Mouse (Mus musculus) left cerebral cortex, adult 2 months (tissue): ENCODE data around the gene Trmo. TPM values are rescaled to one million over a fixed set of nuclear protein-coding genes. Genes with fewer than 3 reads are reported as not detected.

Experiments
- DNase-seq, 2 experiments: peaks; one replicate each; pipeline ENCODE4 v3.0.0; 2021 to 2022; ENCODE audit warnings: low spot score in 2 of 2, mixed read lengths in 1 of 2; ENCODE audit errors: extremely low spot score in 1 of 2
- H3K27ac ChIP-seq: fragments of 200-600 bp; 2 replicates; pipeline ENCODE4 v1.8.1; 2022
- H3K4me3 ChIP-seq: fragments of 200-600 bp; 2 replicates; pipeline ENCODE4 v1.8.1; 2022
- CTCF ChIP-seq: fragments of 200-600 bp; IDR thresholded peaks from 2 replicates; pipeline ENCODE4 v1.8.1; 2022; ENCODE audit warnings: antibody characterized with exemption, mild to moderate bottlenecking, moderate library complexity
- intact Hi-C: fragments of 180-260 bp; cut with DNase I; formaldehyde crosslinking; loops from one replicate; pipeline ENCODE4 v1.15.1; 2025
- total RNA-seq, 2 experiments: library from RNA; stranded (reverse); gene quantifications; 2 replicates each; pipeline ENCODE4 v1.2.3; 2021

Trmo gene
- total RNA-seq, 2 experiments from 2014 or later = 3.6 to 4.6 TPM

- H3K27ac ChIP-seq = no peak overlapping the region
- intact Hi-C loops = no loop called here
- peak; percentile 18 for TF ChIP-seq CTCF
These were observed 20.2 kb downstream of the Trmo start for GRCm38 (mm10) chr4:46369070-46369469.

GRCm38 (mm10) chr4:46367487-46367959 lies 21.7 kb downstream of the Trmo start:
- Histone ChIP-seq H3K4me3 (no peak overlapping the region), H3K27ac (no peak overlapping the region)
- no peak for TF ChIP-seq CTCF
- no peak for DNase-seq
- intact Hi-C loops = no loop called here

More at GRCm38 (mm10) chr4:46369070-46369469, 20.2 kb downstream of the Trmo start:
- no peak overlapping the region for H3K4me3 ChIP-seq
- DNase-seq = no peak

- Histone ChIP-seq H3K4me3 (no peak overlapping the region), H3K27ac (no peak overlapping the region)
- peak; percentile 7; the same call in 1 of the 2 replicates for TF ChIP-seq CTCF
- intact Hi-C loops = no loop called here
- no peak for DNase-seq
These were observed 24.9 kb downstream of the Trmo start for GRCm38 (mm10) chr4:46364360-46364759.

- intact Hi-C loops = no loop called here
- DNase-seq = peak; percentile 56 to 78
- no peak for TF ChIP-seq CTCF
These were observed 28.0 kb downstream of the Trmo start for GRCm38 (mm10) chr4:46361258-46361657.

GRCm38 (mm10) chr4:46359539-46360253 lies 29.5 kb downstream of the Trmo start:
- intact Hi-C loops = no loop called here
- TF ChIP-seq CTCF = no peak
- DNase-seq = no peak
- Histone ChIP-seq H3K4me3 (no peak overlapping the region), H3K27ac (no peak overlapping the region)

More at GRCm38 (mm10) chr4:46361258-46361657, 28.0 kb downstream of the Trmo start:
- H3K27ac ChIP-seq = no peak overlapping the region
- H3K4me3 ChIP-seq = no peak overlapping the region

- TF ChIP-seq CTCF = peak; percentile 74
- DNase-seq = peak; percentile 31 to 49
These were observed 32.7 kb downstream of the Trmo start for GRCm38 (mm10) chr4:46356351-46357133.

GRCm38 (mm10) chr4:46353045-46353444 lies 36.2 kb downstream of the Trmo start:
- intact Hi-C loops = no loop called here
- no peak overlapping the region for H3K4me3 ChIP-seq
- DNase-seq = no peak
- no peak for TF ChIP-seq CTCF
- no peak overlapping the region for H3K27ac ChIP-seq

More at GRCm38 (mm10) chr4:46356351-46357133, 32.7 kb downstream of the Trmo start:
- intact Hi-C loops = no loop called here
- H3K4me3 ChIP-seq = no peak overlapping the region
- no peak overlapping the region for H3K27ac ChIP-seq

- no peak for TF ChIP-seq CTCF
- intact Hi-C loops = loop anchor here (10.0 kb wide), 1 partner anchor 1645 kb away; no protein-coding TSS in a partner anchor
- Histone ChIP-seq H3K27ac (no peak overlapping the region), H3K4me3 (no peak overlapping the region)
- no peak for DNase-seq
These were observed 39.7 kb downstream of the Trmo start for GRCm38 (mm10) chr4:46349530-46349929.

- intact Hi-C loops = loop anchor here (10.0 kb wide), 1 partner anchor 1644 kb away; no protein-coding TSS in a partner anchor
- no peak overlapping the region for H3K27ac ChIP-seq
- DNase-seq = no peak
- no peak overlapping the region for H3K4me3 ChIP-seq
- no peak for TF ChIP-seq CTCF
These were observed 40.3 kb downstream of the Trmo start for GRCm38 (mm10) chr4:46348897-46349296.

GRCm38 (mm10) chr4:46347580-46348515 lies 41.4 kb downstream of the Trmo start:
- TF ChIP-seq CTCF = no peak
- intact Hi-C loops = loop anchor here (10.0 kb wide), 1 partner anchor 1643 kb away; no protein-coding TSS in a partner anchor
- no peak for DNase-seq
- Histone ChIP-seq H3K27ac (no peak overlapping the region), H3K4me3 (no peak overlapping the region)

GRCm38 (mm10) chr4:46347141-46347540 lies 42.1 kb downstream of the Trmo start:
- no peak overlapping the region for H3K4me3 ChIP-seq
- DNase-seq = no peak
- no peak overlapping the region for H3K27ac ChIP-seq
- intact Hi-C loops = loop anchor here (10.0 kb wide), 1 partner anchor 1642 kb away; no protein-coding TSS in a partner anchor
- TF ChIP-seq CTCF = no peak
